Mouse (Mus musculus): ENCODE measurements around the gene Sox5. TPM values are rescaled to one million over a fixed set of nuclear protein-coding genes. Genes with fewer than 3 reads are reported as not detected.

The Sox5 gene
- polyA plus RNA-seq, 1 experiment from 2014 or later: 4.2 TPM

GRCm38 (mm10) chr6:144687681-144688080 is 94.1 kb downstream of the Sox5 start:
- 32% methylated on average over 8 of the region's 8 CpGs for WGBS (ENCODE audit: insufficient replicate concordance)
- no peak overlapping the region for H3K4me3 ChIP-seq (replicated peaks)
- H3K36me3 ChIP-seq (replicated peaks): no peaks in the 10 kb centered on the region
- no peak overlapping the region for H3K4me2 ChIP-seq
- no peak overlapping the region for H3K27ac ChIP-seq (replicated peaks)
- no peak overlapping the region for H3K9ac ChIP-seq
- no peaks in the 10 kb centered on the region for H3K27me3 ChIP-seq
- H3K4me1 ChIP-seq (replicated peaks): no peaks in the 10 kb centered on the region
- ATAC-seq (ENCODE audit: insufficient read depth): no peak
- H3K9me3 ChIP-seq (replicated peaks): no peaks in the 10 kb centered on the region

GRCm38 (mm10) chr6:144681045-144681789 is 100.6 kb downstream of the Sox5 start:
- Histone ChIP-seq H3K4me2 (no peak overlapping the region), H3K36me3 (replicated peaks) (no peaks in the 10 kb centered on the region), H3K27me3 (no peaks in the 10 kb centered on the region), H3K4me3 (replicated peaks) (no peak overlapping the region), H3K9me3 (replicated peaks) (no peaks in the 10 kb centered on the region), H3K4me1 (replicated peaks) (no peaks in the 10 kb centered on the region), H3K9ac (no peak overlapping the region), H3K27ac (replicated peaks) (no peak overlapping the region)
- ATAC-seq (ENCODE audit: insufficient read depth): no peak
- 52% methylated on average over 12 of the region's 12 CpGs for WGBS (ENCODE audit: insufficient replicate concordance)

GRCm38 (mm10) chr6:144677491-144678133 is 104.2 kb downstream of the Sox5 start:
- H3K4me3 ChIP-seq (replicated peaks): no peak overlapping the region
- 29% methylated on average over 9 of the region's 9 CpGs for WGBS (ENCODE audit: insufficient replicate concordance)
- no peak for ATAC-seq (ENCODE audit: insufficient read depth)
- H3K27me3 ChIP-seq: no peaks in the 10 kb centered on the region
- H3K9me3 ChIP-seq (replicated peaks): no peaks in the 10 kb centered on the region
- H3K4me1 ChIP-seq (replicated peaks): no peaks in the 10 kb centered on the region
- H3K27ac ChIP-seq (replicated peaks): no peak overlapping the region
- H3K4me2 ChIP-seq: no peak overlapping the region
- H3K9ac ChIP-seq: no peak overlapping the region
- no peaks in the 10 kb centered on the region for H3K36me3 ChIP-seq (replicated peaks)

- no peaks in the 10 kb centered on the region for H3K27me3 ChIP-seq
- H3K9ac ChIP-seq: no peak overlapping the region
- no peaks in the 10 kb centered on the region for H3K4me1 ChIP-seq (replicated peaks)
- no peak for ATAC-seq (ENCODE audit: insufficient read depth)
- H3K4me3 ChIP-seq (replicated peaks): no peak overlapping the region
- 76% methylated on average over 6 of the region's 6 CpGs for WGBS (ENCODE audit: insufficient replicate concordance)
- no peak overlapping the region for H3K4me2 ChIP-seq
- no peak overlapping the region for H3K27ac ChIP-seq (replicated peaks)
- H3K36me3 ChIP-seq (replicated peaks): no peaks in the 10 kb centered on the region
- no peaks in the 10 kb centered on the region for H3K9me3 ChIP-seq (replicated peaks)
These were observed 106.7 kb downstream of the Sox5 start for GRCm38 (mm10) chr6:144675111-144675510.

GRCm38 (mm10) chr6:144673906-144674305 is 107.9 kb downstream of the Sox5 start:
- H3K9ac ChIP-seq: no peak overlapping the region
- H3K4me2 ChIP-seq: no peak overlapping the region
- WGBS (ENCODE audit: insufficient replicate concordance): 54% methylated on average over 8 of the region's 8 CpGs
- H3K36me3 ChIP-seq (replicated peaks): no peaks in the 10 kb centered on the region
- no peaks in the 10 kb centered on the region for H3K27me3 ChIP-seq
- H3K4me1 ChIP-seq (replicated peaks): no peaks in the 10 kb centered on the region
- no peak for ATAC-seq (ENCODE audit: insufficient read depth)
- no peak overlapping the region for H3K4me3 ChIP-seq (replicated peaks)
- no peak overlapping the region for H3K27ac ChIP-seq (replicated peaks)
- no peaks in the 10 kb centered on the region for H3K9me3 ChIP-seq (replicated peaks)

- Histone ChIP-seq H3K4me2 (no peak overlapping the region), H3K4me3 (replicated peaks) (no peak overlapping the region), H3K9me3 (replicated peaks) (no peaks in the 10 kb centered on the region), H3K27me3 (no peaks in the 10 kb centered on the region), H3K4me1 (replicated peaks) (0 out of 2 replicates have a peak, but pooled peaks cover 3% of the 10 kb centered on the region), H3K36me3 (replicated peaks) (no peaks in the 10 kb centered on the region; the same call in 1 of the 2 replicates), H3K9ac (no peak overlapping the region), H3K27ac (replicated peaks) (no peak overlapping the region)
- WGBS (ENCODE audit: insufficient replicate concordance): 14% methylated on average over 3 of the region's 3 CpGs
- ATAC-seq (ENCODE audit: insufficient read depth): no peak
These were observed 111.2 kb downstream of the Sox5 start for GRCm38 (mm10) chr6:144670433-144671167.

DNA sequence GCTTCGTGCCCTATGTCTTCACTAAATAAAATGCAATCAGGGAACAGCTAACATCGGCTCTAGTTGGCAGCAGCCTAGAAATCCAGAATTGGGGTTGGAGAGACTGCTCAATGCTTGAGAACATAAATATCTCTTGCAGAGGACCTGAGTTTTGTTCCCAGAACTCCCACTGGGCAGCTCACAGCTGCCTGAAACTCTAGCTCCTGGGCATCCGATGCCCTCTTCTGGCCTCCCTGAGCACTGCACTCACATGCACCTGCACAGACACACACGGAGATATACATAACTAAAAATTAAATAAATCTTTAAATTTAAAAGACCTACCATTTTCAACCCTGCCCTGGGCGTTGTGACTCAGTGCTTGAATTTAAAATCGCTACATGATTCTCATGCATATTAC is 115.2 kb downstream of the Sox5 start:
- H3K4me3 ChIP-seq (replicated peaks): no peak overlapping the region
- H3K4me1 ChIP-seq (replicated peaks): 0 out of 2 replicates have a peak, but pooled peaks cover 5% of the 10 kb centered on the region
- H3K9ac ChIP-seq: no peak overlapping the region
- no peak for ATAC-seq (ENCODE audit: insufficient read depth)
- no peaks in the 10 kb centered on the region; the same call in 1 of the 2 replicates for H3K36me3 ChIP-seq (replicated peaks)
- 73% methylated on average over 6 of the region's 6 CpGs for WGBS (ENCODE audit: insufficient replicate concordance)
- no peak overlapping the region for H3K27ac ChIP-seq (replicated peaks)
- H3K27me3 ChIP-seq: no peaks in the 10 kb centered on the region
- no peaks in the 10 kb centered on the region for H3K9me3 ChIP-seq (replicated peaks)
- no peak overlapping the region for H3K4me2 ChIP-seq

DNA sequence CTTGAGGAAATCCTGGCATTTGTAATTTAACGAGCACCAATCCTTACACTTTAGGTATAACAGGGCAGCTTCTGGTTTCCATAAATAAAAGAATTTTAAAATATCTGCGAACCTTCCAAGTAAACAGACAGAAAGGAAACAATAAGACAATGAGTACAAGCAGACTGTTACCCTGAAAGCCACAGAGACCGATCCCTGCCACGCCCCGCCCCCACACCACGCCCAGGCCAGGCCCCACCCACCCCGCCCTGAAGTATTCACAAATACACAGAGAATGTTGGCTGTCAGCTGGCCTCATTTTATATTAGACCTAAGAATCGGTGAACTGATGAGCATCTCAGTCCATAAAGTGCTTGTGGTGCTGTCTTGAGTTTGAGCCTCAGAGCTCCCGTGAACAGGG is 117.0 kb downstream of the Sox5 start:
- no peaks in the 10 kb centered on the region for H3K27me3 ChIP-seq
- H3K4me1 ChIP-seq (replicated peaks): 0 out of 2 replicates have a peak, but pooled peaks cover 7% of the 10 kb centered on the region
- no peak for ATAC-seq (ENCODE audit: insufficient read depth)
- no peaks in the 10 kb centered on the region; the same call in 1 of the 2 replicates for H3K36me3 ChIP-seq (replicated peaks)
- H3K9ac ChIP-seq: no peak overlapping the region
- no peaks in the 10 kb centered on the region for H3K9me3 ChIP-seq (replicated peaks)
- WGBS (ENCODE audit: insufficient replicate concordance): 42% methylated on average over 9 of the region's 9 CpGs
- no peak overlapping the region for H3K4me2 ChIP-seq
- no peak overlapping the region for H3K27ac ChIP-seq (replicated peaks)
- H3K4me3 ChIP-seq (replicated peaks): no peak overlapping the region

GRCm38 (mm10) chr6:144663516-144664074 is 118.2 kb downstream of the Sox5 start:
- no peak overlapping the region for H3K27ac ChIP-seq (replicated peaks)
- H3K27me3 ChIP-seq: no peaks in the 10 kb centered on the region
- no peaks in the 10 kb centered on the region for H3K9me3 ChIP-seq (replicated peaks)
- no peak overlapping the region for H3K4me3 ChIP-seq (replicated peaks)
- no peak; the same call in 1 of the 2 replicates for ATAC-seq (ENCODE audit: insufficient read depth)
- no peak overlapping the region for H3K4me2 ChIP-seq
- H3K4me1 ChIP-seq (replicated peaks): 0 out of 2 replicates have a peak, but pooled peaks cover 8% of the 10 kb centered on the region
- H3K9ac ChIP-seq: no peak overlapping the region
- WGBS (ENCODE audit: insufficient replicate concordance): 61% methylated on average over 4 of the region's 4 CpGs
- H3K36me3 ChIP-seq (replicated peaks): no peaks in the 10 kb centered on the region; the same call in 1 of the 2 replicates

DNA sequence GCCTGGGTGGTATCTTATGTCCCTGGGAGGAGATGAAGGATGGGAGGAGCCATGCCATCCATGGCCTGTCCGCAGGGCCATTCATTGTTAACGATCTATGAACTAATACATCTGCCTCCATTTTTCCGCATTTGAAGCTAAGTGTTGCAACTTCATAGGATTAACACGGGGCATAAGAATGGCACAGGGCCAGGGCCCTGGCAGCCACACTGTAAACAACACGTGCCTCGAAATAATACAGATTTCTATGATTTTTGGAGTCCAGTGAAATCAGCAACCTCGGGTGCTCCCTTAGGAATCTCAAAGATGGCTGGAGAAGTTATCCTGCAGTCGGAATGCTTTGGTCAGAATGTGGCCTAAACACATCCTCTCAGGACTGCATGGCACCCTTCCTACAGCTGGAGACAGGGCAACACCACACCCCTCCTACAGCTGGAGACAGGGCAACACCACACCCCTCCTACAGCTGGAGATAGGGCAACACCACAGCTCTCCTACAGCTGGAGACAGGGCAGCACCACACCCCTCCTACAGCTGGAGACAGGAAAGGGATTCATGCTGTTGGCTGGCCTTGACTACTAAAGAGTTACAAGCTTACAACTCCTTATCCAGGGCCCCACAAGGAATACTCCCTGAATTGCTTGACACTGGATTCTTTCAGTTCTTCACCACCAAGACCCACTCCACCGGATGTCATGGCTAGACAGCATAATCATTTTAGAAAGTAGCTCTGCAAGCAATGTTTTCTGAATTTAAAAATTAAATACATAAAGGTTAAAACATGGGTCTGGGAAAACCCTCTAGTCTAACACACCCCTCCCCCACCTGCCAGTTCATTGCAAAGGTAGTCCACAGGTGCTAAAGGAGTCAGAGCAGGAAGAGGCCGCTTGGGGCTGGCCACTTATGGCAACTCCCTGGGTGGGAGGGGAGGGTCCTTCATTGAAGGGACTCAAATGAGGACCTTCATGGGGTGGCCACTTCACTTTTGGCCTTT is 122.4 kb downstream of the Sox5 start:
- no peak for ATAC-seq (ENCODE audit: insufficient read depth)
- 67% methylated on average over 10 of the region's 10 CpGs for WGBS (ENCODE audit: insufficient replicate concordance)

More for the DNA sequence above, 122.4 kb downstream of the Sox5 start:
- no peaks in the 10 kb centered on the region for H3K36me3 ChIP-seq (replicated peaks)
- H3K9me3 ChIP-seq (replicated peaks): no peaks in the 10 kb centered on the region
- 0 out of 2 replicates have a peak, but pooled peaks cover 3% of the 10 kb centered on the region for H3K4me1 ChIP-seq (replicated peaks)
- H3K9ac ChIP-seq: no peak overlapping the region
- no peak overlapping the region for H3K4me3 ChIP-seq (replicated peaks)
- H3K27ac ChIP-seq (replicated peaks): no peak overlapping the region
- no peaks in the 10 kb centered on the region for H3K27me3 ChIP-seq
- H3K4me2 ChIP-seq: no peak overlapping the region

Measured in liver, embryonic 15.5 days (tissue).